Mouse (Mus musculus): Measurements from ENCODE around the gene Zc3h7b.

DNA sequence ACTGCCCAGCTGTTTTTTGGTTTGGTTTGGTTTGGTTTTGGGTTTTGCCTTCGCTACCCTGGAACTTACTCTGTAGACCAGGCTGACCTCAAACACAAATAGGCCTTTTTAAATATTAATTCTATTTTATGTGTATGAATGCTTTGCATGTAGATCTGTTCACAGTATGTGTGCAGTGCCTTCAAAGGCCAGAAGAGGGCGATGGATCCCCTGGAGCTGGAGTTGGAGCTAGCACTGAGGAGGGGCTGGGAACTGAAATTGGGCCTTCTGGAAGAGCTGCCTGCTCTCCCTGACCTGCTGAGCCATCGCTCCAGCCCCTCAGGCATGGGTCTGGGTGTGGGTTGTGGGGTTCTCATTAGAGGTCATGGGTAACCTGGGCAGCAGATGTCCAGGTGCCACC is 17.1 kb downstream of the Zc3h7b start:
- TF ChIP-seq POLR2A (IDR thresholded peaks at IDR 0.05; ENCODE audit: low read depth, low read length) = no peak
- no peak for TF ChIP-seq CTCF (IDR thresholded peaks at IDR 0.05; ENCODE audit: extremely low read depth, insufficient read length, insufficient replicate concordance, low read depth, low read length)
